12 mouse cellular contexts compared by ENCODE assay signal in genomic region chr19:9069687-9070307, GRCm38 (mm10). TPM values are rescaled to one million over a fixed set of nuclear protein-coding genes. Genes with fewer than 3 reads are reported as not detected.
DNase-seq lines count a peak whose midpoint lies in the region; ATAC-seq lines count a peak whose summit lies in the region.
"Had no signal": no experiment of that assay in that cellular context is flagged by ENCODE, and none has a peak within 500 bp of the region (broad histone marks: within the 10 kb centered on the region; RNA-seq: fewer than 3 reads in every experiment).

No protein-coding gene starts in this region.

- H3K36me3 ChIP-seq in heart, embryonic 14.5 days (ENCODE audit: control insufficient read depth, insufficient read depth, low read length): no peaks in the 10 kb centered on the region
- H3K36me3 ChIP-seq: G1E had no signal

- H3K27me3 ChIP-seq in heart, embryonic 14.5 days (ENCODE audit: control insufficient read depth, insufficient read depth, low read length): no peaks in the 10 kb centered on the region

- peaks cover 33 to 34% of the 10 kb centered on the region in 2 experiments for H3K4me1 ChIP-seq in heart, embryonic 14.5 days (ENCODE audit: control insufficient read depth in 2 of 2, insufficient read depth in 2 of 2, low read length in 2 of 2)

- no peak overlapping the region for H3K4me2 ChIP-seq in heart, embryonic 14.5 days (ENCODE audit: low read length)

- WGBS in heart, embryonic 14.5 days: 55% methylated on average over 8 of the region's 8 CpGs

- H3K4me3 ChIP-seq in heart, embryonic 14.5 days (ENCODE audit: control insufficient read depth in 1 of 2, insufficient read depth in 1 of 2, low read depth in 1 of 2, low read length in 2 of 2): no peak overlapping the region

- peak; percentile 11; the same call in 1 of the 2 replicates for ATAC-seq in heart, embryonic 14.5 days (ENCODE audit: insufficient number of reproducible peaks, insufficient read depth, low FRiP score, low read depth)
- peak; percentile 6 for ATAC-seq in CD4-positive, CD25-positive, alpha-beta regulatory T cell, adult 4 months
- ATAC-seq in inflammation-experienced regulatory T-cells, adult 6 months: no peak

- H3K9ac ChIP-seq in heart, embryonic 14.5 days (ENCODE audit: low read length): no peak overlapping the region

- peak overlapping the region in 1 of 2 experiments; percentile 74; a peak in 1 of 4 replicates for H3K27ac ChIP-seq in heart, embryonic 14.5 days (replicated peaks in 1 of 2; ENCODE audit: control insufficient read depth in 1 of 2, insufficient read depth in 1 of 2, low read depth in 2 of 2, low read length in 2 of 2)

- no peaks in the 10 kb centered on the region for H3K9me3 ChIP-seq in heart, embryonic 14.5 days (ENCODE audit: control insufficient read depth, low read length)
- H3K9me3 ChIP-seq: G1E had no signal

- intact Hi-C loops in heart, postnatal 25 days (cut with DNase I): loop anchor here (5.0 kb wide), 1 partner anchor 37 kb away; no protein-coding TSS in a partner anchor
- intact Hi-C loops in heart, postnatal 10 days (cut with DNase I): no loop called here

- no peak for DNase-seq in heart, postnatal 25 days (ENCODE audit: low spot score)
- DNase-seq in heart, postnatal 10 days: peak; percentile 53 to 63
- peak; percentile 78 for DNase-seq in lung, postnatal 10 days
- DNase-seq in thymus, adult 18-20 months: no peak
- no peak for DNase-seq in thymus, postnatal 10 days (ENCODE audit: low spot score in 2 of 2)
- DNase-seq: cerebellum, adult 8-10 months; gastrocnemius, postnatal 10 days had no signal

RNA-seq across cellular contexts. Expression of gene Scgb1a1, which starts 18.0 kb away (rescaled TPM):
- not detected in 2 replicates for polyA plus RNA-seq in heart, embryonic 14.5 days (2014; fragmentation: Nextera tagmentation; extraction: Ambion mirVana)
- 1 to 10 TPM in 1 of 2 experiments, not detected in 1; 3.6 TPM for total RNA-seq in heart, postnatal 25 days (2021)
- not detected for polyA plus RNA-seq in CD4-positive, CD25-positive, alpha-beta regulatory T cell, adult 4 months (2017; shearing (Covaris generic))
- 1 to 10 TPM in 1 of 2 experiments, not detected in 1; 4.2 TPM for total RNA-seq in heart, postnatal 10 days (2021)
- not detected for polyA plus RNA-seq in inflammation-experienced regulatory T-cells, adult 6 months (2017; shearing (Covaris generic))
- total RNA-seq: G1E had no signal
- polyA plus RNA-seq: G1E; liver, embryonic 16.5 days had no signal

Comparison
In these comparisons a context has a peak if more than half of its experiments do, and no peak if none do; other contexts are left out.
1. DNase-seq: peak in heart, postnatal 10 days (2 of 2) and lung, postnatal 10 days (single experiment); none in heart, postnatal 25 days (single experiment), thymus, adult 18-20 months (0 of 2) and thymus, postnatal 10 days (0 of 2).